Mouse (Mus musculus): ENCODE data around the gene Macf1.

GRCm38 (mm10) chr4:123686368-123687024 is 2.3 kb upstream of the Macf1 start:
- TF ChIP-seq CTCF (IDR thresholded peaks at IDR 0.05; ENCODE audit: extremely low read depth, insufficient read depth, insufficient read length, insufficient replicate concordance) (no peak), POLR2A (IDR thresholded peaks at IDR 0.05; ENCODE audit: low read depth, low read length) (no peak)
